Mouse (Mus musculus): ENCODE data around the gene Cfap100. TPM values are rescaled to one million over a fixed set of nuclear protein-coding genes. Genes with fewer than 3 reads are reported as not detected.

Cfap100 gene
- polyA plus RNA-seq, 1 experiment from 2014 or later, result 0.57 TPM

DNA sequence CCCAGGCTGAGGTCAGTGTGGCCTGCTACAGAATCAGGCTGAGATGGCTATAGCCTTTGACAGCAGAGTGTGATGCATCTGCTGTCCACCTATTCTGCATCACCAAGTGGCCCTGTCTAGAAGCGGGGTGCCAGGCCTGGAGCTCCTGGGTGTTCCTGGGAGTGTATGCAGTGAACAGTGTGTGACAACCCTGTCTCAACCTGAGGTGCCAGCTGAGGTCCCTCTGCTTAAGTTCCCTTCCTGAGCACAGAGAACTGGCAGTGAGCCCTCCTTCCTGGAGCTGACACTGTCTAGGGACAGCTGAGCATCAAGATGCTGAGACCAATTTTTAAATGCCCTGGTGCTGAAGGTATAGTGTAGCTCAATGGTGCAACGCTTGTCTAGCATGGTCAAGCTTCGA, 44.1 kb upstream of the Cfap100 start:
- no peak overlapping the region for H3K4me3 ChIP-seq (ENCODE audit: low read depth, low read length)
- no peaks in the 10 kb centered on the region for H3K27me3 ChIP-seq (ENCODE audit: insufficient read depth, low read length)
- H3K9me3 ChIP-seq (ENCODE audit: low read depth, low read length), result no peaks in the 10 kb centered on the region
- no peaks in the 10 kb centered on the region for H3K36me3 ChIP-seq (ENCODE audit: insufficient read depth)
- H3K4me2 ChIP-seq, result no peak overlapping the region
- no peak for TF ChIP-seq CTCF (IDR thresholded peaks at IDR 0.05; ENCODE audit: low read depth)
- 81% methylated on average over 3 of the region's 3 CpGs for WGBS
- H3K9ac ChIP-seq, result no peak overlapping the region
- ATAC-seq (ENCODE audit: insufficient read depth), result no peak
- H3K4me1 ChIP-seq (ENCODE audit: insufficient read depth), result peaks cover 4% of the 10 kb centered on the region; the same call in 1 of the 2 replicates
- no peak for DNase-seq
- H3K27ac ChIP-seq (ENCODE audit: low read depth), result no peak overlapping the region

DNA sequence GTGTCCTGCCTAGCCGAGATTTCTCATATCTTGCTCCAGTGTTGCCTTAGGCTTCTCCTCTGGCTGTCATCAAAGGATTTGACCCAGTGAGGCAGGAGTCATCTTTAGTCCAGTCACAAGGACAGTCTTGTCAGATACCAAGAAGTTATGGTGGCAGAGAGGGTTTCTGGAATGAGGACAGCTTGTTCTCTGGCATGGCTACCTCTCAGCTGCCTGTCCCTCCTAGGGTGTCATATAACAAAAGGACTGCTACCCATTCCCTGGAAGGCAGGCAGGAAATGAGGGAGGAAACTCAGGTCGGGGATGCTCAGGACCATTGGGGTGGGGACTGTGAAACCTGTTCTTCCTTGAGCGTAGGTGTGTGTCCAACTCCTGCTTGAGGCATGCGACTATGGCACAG, 43.5 kb upstream of the Cfap100 start:
- H3K4me3 ChIP-seq (ENCODE audit: low read depth, low read length), result no peak overlapping the region
- peaks cover 4% of the 10 kb centered on the region; the same call in 1 of the 2 replicates for H3K4me1 ChIP-seq (ENCODE audit: insufficient read depth)
- H3K36me3 ChIP-seq (ENCODE audit: insufficient read depth), result peaks cover 5% of the 10 kb centered on the region; the same call in 1 of the 2 replicates
- no peaks in the 10 kb centered on the region for H3K9me3 ChIP-seq (ENCODE audit: low read depth, low read length)
- TF ChIP-seq CTCF (IDR thresholded peaks at IDR 0.05; ENCODE audit: low read depth), result no peak
- no peaks in the 10 kb centered on the region for H3K27me3 ChIP-seq (ENCODE audit: insufficient read depth, low read length)
- ATAC-seq (ENCODE audit: insufficient read depth), result no peak
- 66% methylated on average over 4 of the region's 4 CpGs for WGBS
- no peak overlapping the region for H3K4me2 ChIP-seq
- no peak for DNase-seq
- no peak overlapping the region for H3K9ac ChIP-seq
- H3K27ac ChIP-seq (ENCODE audit: low read depth), result no peak overlapping the region

DNA sequence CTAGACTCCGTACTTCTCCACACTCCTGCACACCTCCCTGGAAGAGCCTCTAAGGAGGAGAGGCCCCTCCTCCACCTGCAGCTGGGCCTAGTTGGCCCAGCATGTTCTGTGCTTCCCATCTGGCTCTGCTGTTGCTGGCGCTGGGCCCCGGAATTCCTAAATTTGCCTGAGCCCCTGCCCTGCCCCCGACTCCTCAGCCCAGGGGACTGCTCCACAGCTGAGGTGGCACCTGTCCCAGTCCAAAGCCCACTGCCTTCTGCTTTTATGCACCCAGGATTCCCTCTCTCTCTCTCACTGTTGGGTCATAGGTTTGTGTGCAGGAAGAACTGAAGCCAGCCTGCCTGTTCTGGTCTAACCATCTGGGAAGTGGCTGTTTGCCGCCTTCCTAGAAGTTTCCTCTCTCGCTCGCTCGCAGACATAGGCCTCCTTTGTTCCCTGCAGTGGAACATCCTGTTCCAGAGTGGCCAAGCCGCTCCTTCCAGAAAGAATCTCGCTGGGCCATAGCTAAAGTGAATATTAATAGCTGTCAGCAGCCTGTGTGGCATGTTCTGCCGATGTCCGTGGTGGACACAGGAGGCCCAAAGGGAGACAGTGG, 42.4 kb upstream of the Cfap100 start:
- H3K36me3 ChIP-seq (ENCODE audit: insufficient read depth), result peaks cover 5% of the 10 kb centered on the region; the same call in 1 of the 2 replicates
- H3K9ac ChIP-seq, result no peak overlapping the region
- H3K27ac ChIP-seq (ENCODE audit: low read depth), result peak overlapping the region; percentile 72
- H3K4me3 ChIP-seq (ENCODE audit: low read depth, low read length), result no peak overlapping the region
- peak; percentile 67; the same call in 1 of the 2 replicates for ATAC-seq (ENCODE audit: insufficient read depth)
- peaks cover 4% of the 10 kb centered on the region; the same call in 1 of the 2 replicates for H3K4me1 ChIP-seq (ENCODE audit: insufficient read depth)
- no peaks in the 10 kb centered on the region for H3K27me3 ChIP-seq (ENCODE audit: insufficient read depth, low read length)
- no peak overlapping the region for H3K4me2 ChIP-seq
- no peaks in the 10 kb centered on the region for H3K9me3 ChIP-seq (ENCODE audit: low read depth, low read length)
- TF ChIP-seq CTCF (IDR thresholded peaks at IDR 0.05; ENCODE audit: low read depth), result no peak
- WGBS, result 37% methylated on average over 12 of the region's 12 CpGs
- peak; percentile 68 for DNase-seq

DNA sequence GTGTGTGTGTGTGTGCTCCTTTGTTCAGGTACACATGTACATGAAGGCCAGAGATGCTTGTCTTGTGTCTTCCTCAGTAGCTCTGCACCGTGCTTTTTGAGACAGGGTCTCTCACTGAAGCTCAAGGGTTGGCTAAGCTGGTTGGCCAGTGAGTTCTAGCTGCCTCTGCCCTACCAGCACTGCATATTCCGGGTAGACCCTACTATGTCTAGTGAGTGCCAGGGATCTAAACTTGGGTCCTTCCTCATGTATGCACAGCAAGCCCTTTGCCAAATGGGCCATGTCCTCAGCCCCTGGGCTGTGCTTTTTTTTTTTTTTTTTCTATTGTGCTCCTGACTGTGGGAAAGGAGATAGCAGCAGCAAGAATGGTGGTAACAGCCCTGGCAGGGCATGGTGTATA, 41.7 kb upstream of the Cfap100 start:
- no peak for ATAC-seq (ENCODE audit: insufficient read depth)
- TF ChIP-seq CTCF (IDR thresholded peaks at IDR 0.05; ENCODE audit: low read depth), result no peak

DNA sequence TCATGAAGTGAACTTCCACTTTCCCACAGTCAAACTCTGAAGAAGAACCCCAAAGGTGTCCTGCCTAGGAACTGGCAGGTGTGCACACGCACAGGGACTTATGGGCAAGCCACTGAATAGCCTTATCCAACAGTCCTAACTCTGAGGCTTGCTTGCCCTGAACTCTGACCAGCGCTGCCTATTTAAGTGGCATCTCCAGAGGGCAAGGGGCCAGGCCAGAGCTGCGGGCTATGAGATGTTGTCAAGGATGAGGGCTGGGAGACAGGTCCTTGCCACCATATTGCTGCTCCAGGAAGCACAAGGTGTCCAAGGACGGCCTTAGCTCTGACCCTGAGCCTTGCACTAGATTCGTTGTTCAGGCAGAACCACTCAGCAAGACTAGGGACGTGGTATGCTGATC, 40.4 kb upstream of the Cfap100 start:
- Histone ChIP-seq H3K27me3 (ENCODE audit: insufficient read depth, low read length) (no peaks in the 10 kb centered on the region), H3K4me3 (ENCODE audit: low read depth, low read length) (no peak overlapping the region), H3K9ac (no peak overlapping the region), H3K36me3 (ENCODE audit: insufficient read depth) (peaks cover 5% of the 10 kb centered on the region; the same call in 1 of the 2 replicates), H3K9me3 (ENCODE audit: low read depth, low read length) (no peaks in the 10 kb centered on the region), H3K4me2 (no peak overlapping the region), H3K4me1 (ENCODE audit: insufficient read depth) (peaks cover 5% of the 10 kb centered on the region; the same call in 1 of the 2 replicates), H3K27ac (ENCODE audit: low read depth) (no peak overlapping the region)
- DNase-seq (no peak), ATAC-seq (ENCODE audit: insufficient read depth) (no peak)
- 85% methylated on average over 6 of the region's 6 CpGs for WGBS
- TF ChIP-seq CTCF (IDR thresholded peaks at IDR 0.05; ENCODE audit: low read depth), result no peak

More for the DNA sequence above, 41.7 kb upstream of the Cfap100 start:
- 75% methylated on average over 2 of the region's 2 CpGs for WGBS
- no peak overlapping the region for H3K9ac ChIP-seq
- H3K4me1 ChIP-seq (ENCODE audit: insufficient read depth), result peaks cover 4% of the 10 kb centered on the region; the same call in 1 of the 2 replicates
- no peaks in the 10 kb centered on the region for H3K9me3 ChIP-seq (ENCODE audit: low read depth, low read length)
- H3K4me2 ChIP-seq, result no peak overlapping the region
- H3K27ac ChIP-seq (ENCODE audit: low read depth), result no peak overlapping the region
- no peak for DNase-seq
- H3K4me3 ChIP-seq (ENCODE audit: low read depth, low read length), result no peak overlapping the region
- H3K36me3 ChIP-seq (ENCODE audit: insufficient read depth), result peaks cover 5% of the 10 kb centered on the region; the same call in 1 of the 2 replicates
- H3K27me3 ChIP-seq (ENCODE audit: insufficient read depth, low read length), result no peaks in the 10 kb centered on the region

DNA sequence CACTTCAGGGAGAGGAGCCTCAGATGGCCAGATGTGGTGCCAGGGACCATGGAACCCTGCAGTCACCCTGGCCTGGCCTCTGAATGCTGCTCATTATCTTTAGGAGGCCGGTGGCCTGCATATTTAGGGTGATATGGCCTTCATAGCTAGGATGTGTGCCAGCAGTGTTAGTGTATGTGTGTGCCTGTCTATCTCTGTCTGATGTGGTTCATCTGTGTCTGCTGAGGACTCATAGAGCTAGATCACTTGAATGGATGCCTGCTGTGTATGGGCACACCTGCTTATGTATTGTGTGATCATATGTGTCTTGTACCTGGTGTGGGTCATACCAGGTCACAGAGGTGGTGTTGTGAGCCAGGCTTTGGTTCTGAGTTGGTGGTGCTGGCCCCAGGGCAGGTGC, 39.6 kb upstream of the Cfap100 start:
- WGBS, result 75% methylated on average over 1 of the region's 1 CpGs
- ATAC-seq (ENCODE audit: insufficient read depth), result no peak

DNA sequence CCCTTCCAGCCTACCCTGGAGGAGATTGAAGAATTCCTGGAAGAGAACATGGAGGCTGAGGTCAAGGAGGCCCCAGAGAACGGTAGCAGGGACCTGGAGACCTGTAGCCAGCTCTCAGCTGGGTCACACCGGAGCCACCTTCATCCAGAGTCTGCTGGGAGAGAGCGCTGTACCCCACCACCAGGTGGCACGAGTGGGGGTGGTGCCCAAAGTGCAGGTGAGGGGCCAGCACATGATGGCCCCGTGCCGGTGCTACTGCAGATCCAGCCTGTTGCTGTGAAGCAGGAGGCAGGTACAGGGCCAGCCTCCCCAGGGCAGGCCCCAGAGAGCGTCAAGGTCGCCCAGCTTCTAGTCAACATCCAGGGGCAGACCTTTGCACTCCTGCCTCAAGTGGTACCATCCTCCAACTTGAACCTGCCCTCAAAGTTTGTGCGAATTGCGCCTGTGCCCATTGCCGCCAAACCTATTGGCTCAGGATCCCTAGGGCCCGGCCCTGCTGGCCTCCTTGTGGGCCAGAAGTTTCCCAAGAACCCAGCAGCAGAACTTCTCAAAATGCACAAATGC, 38.3 kb upstream of the Cfap100 start:
- Histone ChIP-seq H3K4me1 (ENCODE audit: insufficient read depth) (peaks cover 10% of the 10 kb centered on the region; the same call in 1 of the 2 replicates), H3K27me3 (ENCODE audit: insufficient read depth, low read length) (peaks cover 4% of the 10 kb centered on the region; the same call in 1 of the 2 replicates), H3K27ac (ENCODE audit: low read depth) (no peak overlapping the region), H3K4me2 (no peak overlapping the region), H3K9ac (no peak overlapping the region), H3K9me3 (ENCODE audit: low read depth, low read length) (no peaks in the 10 kb centered on the region), H3K36me3 (ENCODE audit: insufficient read depth) (peaks cover 5% of the 10 kb centered on the region; the same call in 1 of the 2 replicates), H3K4me3 (ENCODE audit: low read depth, low read length) (no peak overlapping the region)
- TF ChIP-seq CTCF (IDR thresholded peaks at IDR 0.05; ENCODE audit: low read depth), result peak; percentile 19; the same call in 1 of the 2 replicates
- 87% methylated on average over 12 of the region's 12 CpGs for WGBS
- ATAC-seq (ENCODE audit: insufficient read depth), result no peak
- DNase-seq, result no peak

More for the DNA sequence above, 39.6 kb upstream of the Cfap100 start:
- DNase-seq, result no peak
- Histone ChIP-seq H3K27me3 (ENCODE audit: insufficient read depth, low read length) (no peaks in the 10 kb centered on the region), H3K9ac (no peak overlapping the region), H3K27ac (ENCODE audit: low read depth) (no peak overlapping the region), H3K4me3 (ENCODE audit: low read depth, low read length) (no peak overlapping the region), H3K4me2 (no peak overlapping the region), H3K4me1 (ENCODE audit: insufficient read depth) (peaks cover 10% of the 10 kb centered on the region; the same call in 1 of the 2 replicates), H3K9me3 (ENCODE audit: low read depth, low read length) (no peaks in the 10 kb centered on the region), H3K36me3 (ENCODE audit: insufficient read depth) (peaks cover 5% of the 10 kb centered on the region; the same call in 1 of the 2 replicates)
- no peak for TF ChIP-seq CTCF (IDR thresholded peaks at IDR 0.05; ENCODE audit: low read depth)

All from lung, embryonic 14.5 days (tissue).